Mouse (Mus musculus) neural tube, embryonic 12.5 days (tissue): Measurements from ENCODE around the gene Rhot2. TPM values are rescaled to one million over a fixed set of nuclear protein-coding genes. Genes with fewer than 3 reads are reported as not detected.
"Not testable (repeated sequence)": the region's sequence is repeated elsewhere in the genome, so short reads cannot be mapped to it uniquely, and the experiment has no call there.

Source experiments
- ATAC-seq: fragments of 200-750 bp; cut with Nextera tagmentation; 2 replicates; pipeline ENCODE4 v1.8.0; 2017; ENCODE audit warnings: low read depth, mild to moderate bottlenecking, moderate TSS enrichment, moderate library complexity; ENCODE audit not compliant: low FRiP score
- H3K27ac ChIP-seq: fragments of 300-500 bp; sonication (generic); 2 replicates; pipeline ENCODE4 v1.5.1; 2016
- H3K27me3 ChIP-seq: fragments of 300-500 bp; sonication (generic); replicated peaks from 2 replicates; pipeline ENCODE4 v1.6.1; 2016; ENCODE audit warnings: mild to moderate bottlenecking
- H3K36me3 ChIP-seq: fragments of 300-500 bp; sonication (generic); 2 replicates; pipeline ENCODE4 v1.6.1; 2016; ENCODE audit warnings: mild to moderate bottlenecking
- H3K4me1 ChIP-seq: fragments of 300-500 bp; sonication (generic); 2 replicates; pipeline ENCODE4 v1.6.1; 2016
- H3K4me2 ChIP-seq: fragments of 300-500 bp; sonication (generic); replicated peaks from 2 replicates; pipeline ENCODE4 v1.6.1; 2016; ENCODE audit warnings: mild to moderate bottlenecking
- H3K4me3 ChIP-seq: fragments of 300-500 bp; sonication (generic); 2 replicates; pipeline ENCODE4 v1.5.1; 2016
- H3K9ac ChIP-seq: fragments of 300-500 bp; sonication (generic); 2 replicates; pipeline ENCODE4 v1.6.1; 2016; ENCODE audit warnings: mild to moderate bottlenecking
- H3K9me3 ChIP-seq: fragments of 300-500 bp; sonication (generic); 2 replicates; pipeline ENCODE4 v1.6.1; 2016; ENCODE audit warnings: mild to moderate bottlenecking
- WGBS: fragments of 180-500 bp; shearing (Covaris S2); methylation state at CpG from one replicate; pipeline ENCODE4 v1.1.7; 2016; 5-methylcytosine and 5-hydroxymethylcytosine counted together
- polyA plus RNA-seq: library from polyadenylated mRNA; unstranded; fragments of >200 nt; fragmentation: Nextera tagmentation; extraction: Ambion mirVana; gene quantifications from 2 replicates; pipeline ENCODE4 v1.2.1, GENCODE M21; 2016

The Rhot2 gene
- polyA plus RNA-seq, 1 experiment from 2014 or later, result 18.4 TPM

GRCm38 (mm10) chr17:25817662-25818061, 27.0 kb downstream of the Rhot2 start:
- no peak overlapping the region for H3K4me2 ChIP-seq
- H3K36me3 ChIP-seq, result peaks cover 28% of the 10 kb centered on the region
- no peak overlapping the region for H3K4me3 ChIP-seq
- peaks cover 43% of the 10 kb centered on the region for H3K27me3 ChIP-seq
- H3K27ac ChIP-seq, result no peak overlapping the region
- H3K4me1 ChIP-seq, result peaks cover 13% of the 10 kb centered on the region
- no peak for ATAC-seq
- H3K9ac ChIP-seq, result no peak overlapping the region
- H3K9me3 ChIP-seq, result no peaks in the 10 kb centered on the region
- WGBS, result 90% methylated on average over 11 of the region's 11 CpGs

- Histone ChIP-seq H3K27me3 (peaks cover 32% of the 10 kb centered on the region), H3K27ac (no peak overlapping the region), H3K36me3 (peaks cover 24% of the 10 kb centered on the region), H3K9ac (no peak overlapping the region; the same call in 1 of the 2 replicates), H3K4me3 (no peak overlapping the region), H3K4me2 (peak overlapping the region; percentile 34), H3K9me3 (no peaks in the 10 kb centered on the region), H3K4me1 (peaks cover 31% of the 10 kb centered on the region)
- no peak for ATAC-seq
- 1% methylated on average over 20 of the region's 20 CpGs for WGBS
Measured at GRCm38 (mm10) chr17:25813471-25813870, 31.2 kb downstream of the Rhot2 start.

- H3K4me2 ChIP-seq, result peak overlapping the region; percentile 86
- no peak overlapping the region for H3K4me3 ChIP-seq
- 78% methylated on average over 4 of the region's 4 CpGs for WGBS
- H3K36me3 ChIP-seq, result peaks cover 3% of the 10 kb centered on the region; the same call in 1 of the 2 replicates
- no peak overlapping the region for H3K27ac ChIP-seq
- H3K9me3 ChIP-seq, result no peaks in the 10 kb centered on the region
- peaks cover 36% of the 10 kb centered on the region for H3K4me1 ChIP-seq
- peaks cover 12% of the 10 kb centered on the region for H3K27me3 ChIP-seq
- ATAC-seq, result no peak
- H3K9ac ChIP-seq, result no peak overlapping the region
Measured at GRCm38 (mm10) chr17:25810890-25811289, 33.8 kb downstream of the Rhot2 start.

GRCm38 (mm10) chr17:25809606-25810340, 34.9 kb downstream of the Rhot2 start:
- no peaks in the 10 kb centered on the region for H3K9me3 ChIP-seq
- H3K4me2 ChIP-seq, result peak overlapping the region; percentile 86
- peaks cover 12% of the 10 kb centered on the region for H3K27me3 ChIP-seq
- 7% methylated on average over 25 of the region's 25 CpGs for WGBS
- H3K27ac ChIP-seq, result peak overlapping the region; percentile 90
- ATAC-seq, result peak; percentile 61
- peaks cover 36% of the 10 kb centered on the region for H3K4me1 ChIP-seq
- H3K36me3 ChIP-seq, result peaks cover 3% of the 10 kb centered on the region; the same call in 1 of the 2 replicates
- peak overlapping the region; percentile 87 for H3K9ac ChIP-seq
- H3K4me3 ChIP-seq, result peak overlapping the region; percentile 77

GRCm38 (mm10) chr17:25808789-25809605, 35.7 kb downstream of the Rhot2 start, which contains the start of gene Fbxl16:
Fbxl16 (plus strand) TSS chr17:25809085.
- peak within 1 kb of the TSS; percentile 77 for H3K4me3 ChIP-seq
- WGBS, result under 1% methylated on average over 94 of the region's 100 CpGs
- peak within 1 kb of the TSS; percentile 87 for H3K9ac ChIP-seq
- H3K4me1 ChIP-seq, result peaks cover 36% of the 10 kb centered on the region
- H3K4me2 ChIP-seq, result peak within 1 kb of the TSS; percentile 86
- peaks cover 3% of the 10 kb centered on the region; the same call in 1 of the 2 replicates for H3K36me3 ChIP-seq
- no peaks in the 10 kb centered on the region for H3K9me3 ChIP-seq
- peak; percentile 80 for ATAC-seq
- peaks cover 12% of the 10 kb centered on the region for H3K27me3 ChIP-seq
- H3K27ac ChIP-seq, result peak within 1 kb of the TSS; percentile 90

GRCm38 (mm10) chr17:25808028-25808427, 36.6 kb downstream of the Rhot2 start:
- H3K4me1 ChIP-seq, result peaks cover 39% of the 10 kb centered on the region
- no peak for ATAC-seq
- H3K9me3 ChIP-seq, result no peaks in the 10 kb centered on the region
- H3K27me3 ChIP-seq, result peaks cover 12% of the 10 kb centered on the region
- H3K36me3 ChIP-seq, result peaks cover 3% of the 10 kb centered on the region; the same call in 1 of the 2 replicates
- H3K27ac ChIP-seq, result peak overlapping the region; percentile 90; the same call in 1 of the 2 replicates
- WGBS, result 34% methylated on average over 5 of the region's 5 CpGs
- H3K4me2 ChIP-seq, result peak overlapping the region; percentile 86
- peak overlapping the region; percentile 87; the same call in 1 of the 2 replicates for H3K9ac ChIP-seq
- no peak overlapping the region for H3K4me3 ChIP-seq

GRCm38 (mm10) chr17:25807452-25807851, 37.2 kb downstream of the Rhot2 start:
- WGBS, result 54% methylated on average over 2 of the region's 2 CpGs
- H3K9me3 ChIP-seq, H3K9ac ChIP-seq, ATAC-seq, H3K4me3 ChIP-seq, H3K27ac ChIP-seq, H3K36me3 ChIP-seq, H3K4me2 ChIP-seq: not testable (repeated sequence)
- Histone ChIP-seq H3K27me3 (peaks cover 12% of the 10 kb centered on the region), H3K4me1 (peaks cover 39% of the 10 kb centered on the region)

GRCm38 (mm10) chr17:25806507-25806906, 38.1 kb downstream of the Rhot2 start:
- H3K4me2 ChIP-seq, result no peak overlapping the region
- no peaks in the 10 kb centered on the region for H3K9me3 ChIP-seq
- H3K36me3 ChIP-seq, result no peaks in the 10 kb centered on the region
- no peak overlapping the region for H3K27ac ChIP-seq
- WGBS, result 71% methylated on average over 4 of the region's 4 CpGs
- peaks cover 9% of the 10 kb centered on the region for H3K27me3 ChIP-seq
- H3K9ac ChIP-seq, result no peak overlapping the region
- no peak overlapping the region for H3K4me3 ChIP-seq
- ATAC-seq, result no peak
- H3K4me1 ChIP-seq, result peaks cover 44% of the 10 kb centered on the region

GRCm38 (mm10) chr17:25802825-25803517, 41.7 kb downstream of the Rhot2 start:
- H3K9ac ChIP-seq, result 0 out of 2 replicates have a peak overlapping the region, but pooled peaks have one; percentile 26
- H3K4me2 ChIP-seq, result peak overlapping the region; percentile 41
- peak; percentile 93 for ATAC-seq
- peak overlapping the region; percentile 77 for H3K27ac ChIP-seq
- no peaks in the 10 kb centered on the region for H3K27me3 ChIP-seq
- WGBS, result 8% methylated on average over 10 of the region's 10 CpGs
- no peak overlapping the region for H3K4me3 ChIP-seq
- H3K9me3 ChIP-seq, result no peaks in the 10 kb centered on the region
- H3K4me1 ChIP-seq, result peaks cover 20% of the 10 kb centered on the region
- no peaks in the 10 kb centered on the region for H3K36me3 ChIP-seq

- ATAC-seq, result no peak
- Histone ChIP-seq H3K4me1 (peaks cover 32% of the 10 kb centered on the region), H3K9ac (no peak overlapping the region), H3K27me3 (no peaks in the 10 kb centered on the region), H3K9me3 (no peaks in the 10 kb centered on the region), H3K4me2 (no peak overlapping the region), H3K4me3 (no peak overlapping the region), H3K27ac (no peak overlapping the region), H3K36me3 (no peaks in the 10 kb centered on the region)
- WGBS, result 9% methylated on average over 6 of the region's 6 CpGs
Measured at GRCm38 (mm10) chr17:25801029-25801428, 43.6 kb downstream of the Rhot2 start.

GRCm38 (mm10) chr17:25796951-25797369, 47.7 kb downstream of the Rhot2 start, which contains the start of gene Metrn:
Metrn (minus strand) TSS chr17:25797136.
- Histone ChIP-seq H3K27ac (peak within 1 kb of the TSS; percentile 47), H3K9me3 (no peaks in the 10 kb centered on the region), H3K4me2 (peak within 1 kb of the TSS; percentile 95), H3K36me3 (no peaks in the 10 kb centered on the region), H3K4me3 (peak within 1 kb of the TSS; percentile 80), H3K27me3 (no peaks in the 10 kb centered on the region), H3K4me1 (peaks cover 49% of the 10 kb centered on the region), H3K9ac (peak within 1 kb of the TSS; percentile 72)
- peak; percentile 44; the same call in 1 of the 2 replicates for ATAC-seq
- WGBS, result under 1% methylated on average over 35 of the region's 35 CpGs
